Mouse (Mus musculus): ENCODE data around the gene Fam149a.

The Fam149a gene

GRCm38 (mm10) chr8:45381963-45382347 lies at the start of gene Fam149a:
Fam149a (minus strand) TSS chr8:45382291.
- DNase-seq, result peak; percentile 7 to 12

- no peak for DNase-seq
These were observed 38.1 kb upstream of the Fam149a start for GRCm38 (mm10) chr8:45420151-45420550.

GRCm38 (mm10) chr8:45414965-45415364 lies 32.9 kb upstream of the Fam149a start:
- DNase-seq, result peak; percentile 10 to 13

- DNase-seq, result peak; percentile 23 to 47
These were observed 28.8 kb upstream of the Fam149a start, which contains the start of gene Tlr3 for GRCm38 (mm10) chr8:45410882-45411281. Tlr3 (minus strand) TSS chr8:45411080.

- DNase-seq, result peak; percentile 78
These were observed 28.2 kb upstream of the Fam149a start for GRCm38 (mm10) chr8:45410146-45410880.

- DNase-seq, result no peak
These were observed 27.6 kb upstream of the Fam149a start for GRCm38 (mm10) chr8:45409702-45410101.

- DNase-seq, result no peak
These were observed 1.2 kb upstream of the Fam149a start for GRCm38 (mm10) chr8:45383250-45383649.

GRCm38 (mm10) chr8:45381075-45381962 lies 772 bp downstream of the Fam149a start:
- no peak for DNase-seq

- DNase-seq, result no peak
These were observed 1.5 kb downstream of the Fam149a start for GRCm38 (mm10) chr8:45380598-45380997.

GRCm38 (mm10) chr8:45374071-45374470 lies 8.0 kb downstream of the Fam149a start:
- no peak for DNase-seq

GRCm38 (mm10) chr8:45367154-45367553 lies 14.9 kb downstream of the Fam149a start:
- no peak for DNase-seq

- no peak for DNase-seq
These were observed 18.9 kb downstream of the Fam149a start for GRCm38 (mm10) chr8:45363220-45363619.

- no peak for DNase-seq
These were observed 19.8 kb downstream of the Fam149a start for GRCm38 (mm10) chr8:45362323-45362722.

GRCm38 (mm10) chr8:45359091-45359605 lies 22.9 kb downstream of the Fam149a start:
- DNase-seq, result no peak

- DNase-seq, result peak in 1 of 2 experiments; percentile 31
These were observed 23.8 kb downstream of the Fam149a start for GRCm38 (mm10) chr8:45358132-45358918.

GRCm38 (mm10) chr8:45355809-45356208 lies 26.3 kb downstream of the Fam149a start:
- no peak for DNase-seq

GRCm38 (mm10) chr8:45345031-45345430 lies 37.1 kb downstream of the Fam149a start:
- DNase-seq, result peak; percentile 59 to 60

- no peak for DNase-seq
These were observed 37.8 kb downstream of the Fam149a start for GRCm38 (mm10) chr8:45344298-45344697.

- DNase-seq, result no peak
These were observed 40.2 kb downstream of the Fam149a start for GRCm38 (mm10) chr8:45341630-45342628.

- DNase-seq, result peak; percentile 35 to 46
These were observed 48.6 kb downstream of the Fam149a start for GRCm38 (mm10) chr8:45333493-45333892.

GRCm38 (mm10) chr8:45332685-45333409 lies 49.2 kb downstream of the Fam149a start, which contains the start of gene Cyp4v3:
Cyp4v3 (minus strand) TSS chr8:45333216.
- peak; percentile 87 for DNase-seq
